Mouse (Mus musculus) T-helper 1 cell (primary cell): Measurements from ENCODE around the gene Hebp2.
"Not testable (repeated sequence)": the region's sequence is repeated elsewhere in the genome, so short reads cannot be mapped to it uniquely, and the experiment has no call there.

Experiments
- in situ Hi-C: fragments of 300-600 bp; cut with MboI, MseI; formaldehyde crosslinking; loops from one replicate; pipeline ENCODE4 v1.15.1; 2025; ENCODE audit warnings: high pct_unique_total_duplicates

The Hebp2 gene

DNA sequence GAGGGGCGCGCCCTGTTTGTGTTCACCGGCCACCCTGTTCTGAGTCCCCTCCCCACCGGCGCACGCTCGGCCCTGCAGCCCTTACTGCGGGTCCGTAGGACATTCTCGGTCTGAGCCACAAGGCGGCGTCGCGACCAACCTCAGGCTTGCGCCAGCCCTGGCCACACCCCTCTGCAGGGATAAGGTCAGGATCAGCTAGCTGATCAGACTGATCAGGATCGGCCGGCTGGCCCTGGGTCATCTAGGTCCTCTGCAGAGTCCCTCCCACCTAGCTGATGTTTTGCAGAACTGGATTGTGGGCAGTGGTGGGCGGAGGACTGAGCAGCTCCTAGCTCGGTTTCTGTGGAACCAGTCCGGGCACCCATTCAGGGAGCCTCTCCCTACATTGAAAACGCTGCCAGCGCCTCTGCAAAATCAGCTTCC, at the start of gene Hebp2:
TSS of gene Hebp2 (minus strand) at position 264 of the 423 bp plus-strand sequence.
- in situ Hi-C loops, result no loop called here

GRCm38 (mm10) chr10:18589455-18589854, 43.6 kb upstream of the Hebp2 start:
- in situ Hi-C loops, result no loop called here

DNA sequence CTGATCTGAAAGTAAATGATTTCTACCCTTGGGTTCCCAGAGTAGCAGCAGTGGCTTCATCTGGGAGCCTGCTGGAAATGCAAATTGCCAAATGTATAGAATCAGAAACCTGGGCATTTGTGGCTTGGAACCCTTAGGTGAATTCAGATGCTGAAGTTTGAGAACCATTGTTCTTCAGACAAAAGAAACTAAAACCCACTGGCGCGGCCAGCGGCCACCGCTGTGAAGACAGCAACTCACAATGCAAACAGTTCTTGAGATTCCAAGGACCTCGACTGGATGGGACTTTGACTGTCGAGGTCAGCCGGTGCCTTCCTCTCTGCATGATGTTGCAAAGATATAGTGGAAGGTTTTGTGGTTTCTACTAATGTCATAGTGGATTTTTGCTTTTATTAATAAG, 38.3 kb upstream of the Hebp2 start:
- in situ Hi-C loops, result no loop called here

DNA sequence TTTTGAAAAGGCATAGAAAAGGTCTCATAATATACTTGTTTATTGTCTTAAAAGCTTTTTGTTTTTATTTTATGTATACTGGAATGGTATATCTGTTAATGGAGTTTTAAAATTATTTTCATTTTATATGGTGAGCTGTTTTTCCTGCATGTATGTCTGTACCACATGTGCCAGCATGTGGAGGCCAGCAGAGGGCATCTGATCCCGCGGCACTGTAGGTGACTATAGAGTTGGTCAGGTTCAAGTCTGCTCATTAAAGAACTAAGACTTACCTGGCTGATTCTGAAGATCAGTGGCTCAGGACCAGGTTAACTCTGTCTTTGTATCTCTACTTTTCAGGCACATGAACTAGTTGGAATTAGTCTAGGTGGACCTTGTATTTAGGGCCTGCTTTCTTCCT, 26.7 kb upstream of the Hebp2 start:
- in situ Hi-C loops, result no loop called here

- in situ Hi-C loops, result loop anchor here (5.0 to 10.0 kb wide), 3 partner anchors 39 to 344 kb away; no protein-coding TSS in a partner anchor
These were observed 17.1 kb upstream of the Hebp2 start for GRCm38 (mm10) chr10:18562940-18563339.

- in situ Hi-C loops, result loop anchor here (5.0 to 10.0 kb wide), 3 partner anchors 41 to 346 kb away; no protein-coding TSS in a partner anchor
These were observed 15.6 kb upstream of the Hebp2 start for GRCm38 (mm10) chr10:18561445-18561844.

DNA sequence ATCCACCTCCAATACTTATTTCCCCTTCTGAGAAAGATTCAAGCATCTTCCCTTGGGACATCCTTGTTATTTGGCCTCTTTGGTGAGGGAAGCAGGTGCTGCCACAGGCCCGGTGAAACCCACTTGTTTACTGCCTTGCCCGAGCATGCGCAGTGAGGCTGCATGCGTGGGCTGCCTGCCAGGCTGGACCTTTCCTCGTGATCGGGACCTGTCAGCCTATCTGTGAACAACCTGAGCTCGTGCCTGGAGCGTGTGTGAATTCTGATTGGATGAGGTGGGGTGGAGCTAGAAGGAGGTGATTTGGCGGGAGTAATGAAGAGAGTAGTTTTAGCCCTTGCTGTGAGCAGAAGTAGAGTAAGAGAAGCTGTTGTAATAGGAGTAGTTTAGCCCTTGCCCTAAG, 13.2 kb upstream of the Hebp2 start:
- in situ Hi-C loops, result not testable (repeated sequence)

DNA sequence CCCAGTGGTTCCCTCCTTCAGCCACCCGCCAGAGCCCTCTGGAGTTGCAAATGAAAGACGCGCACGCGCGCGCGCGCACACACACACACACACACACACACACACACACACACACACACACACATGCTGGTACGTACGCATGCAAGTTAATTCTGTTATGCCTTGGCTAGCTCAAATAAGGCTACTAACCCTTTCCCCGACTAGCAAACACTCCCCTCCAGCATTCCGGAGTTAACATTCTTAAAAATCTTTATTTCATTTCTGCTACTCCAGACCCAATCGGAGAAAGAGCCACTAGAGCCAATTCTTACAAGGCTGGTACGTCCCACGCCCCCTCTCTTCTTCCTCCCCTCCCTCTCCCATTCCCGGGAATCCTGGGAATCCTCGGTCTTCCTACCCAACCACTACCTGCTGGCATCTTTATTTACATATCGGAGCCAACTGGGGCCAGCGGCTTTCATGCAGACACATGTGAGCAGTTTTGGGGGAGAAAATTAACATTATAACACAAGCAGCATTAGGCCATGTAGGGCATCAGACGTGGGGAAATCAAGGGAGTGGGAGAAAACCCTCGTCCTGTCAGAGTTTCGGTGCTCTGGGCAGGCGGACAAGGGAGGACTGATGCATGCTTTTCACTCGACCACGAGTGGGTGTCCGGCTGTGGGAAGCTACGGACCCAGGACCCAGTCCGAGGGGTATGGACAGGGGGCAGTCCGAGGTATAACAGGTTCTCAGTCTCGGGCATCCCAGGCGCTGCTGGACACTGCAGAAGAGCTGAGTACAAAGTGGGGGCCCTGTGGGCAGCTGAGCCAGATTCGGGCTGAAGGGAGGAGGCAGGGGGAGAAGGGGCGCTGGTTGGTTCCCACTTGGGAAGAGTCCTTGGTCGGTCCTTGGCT, 3.7 kb upstream of the Hebp2 start:
- in situ Hi-C loops, result no loop called here

GRCm38 (mm10) chr10:18547381-18547780, 1.5 kb upstream of the Hebp2 start:
- in situ Hi-C loops, result no loop called here

DNA sequence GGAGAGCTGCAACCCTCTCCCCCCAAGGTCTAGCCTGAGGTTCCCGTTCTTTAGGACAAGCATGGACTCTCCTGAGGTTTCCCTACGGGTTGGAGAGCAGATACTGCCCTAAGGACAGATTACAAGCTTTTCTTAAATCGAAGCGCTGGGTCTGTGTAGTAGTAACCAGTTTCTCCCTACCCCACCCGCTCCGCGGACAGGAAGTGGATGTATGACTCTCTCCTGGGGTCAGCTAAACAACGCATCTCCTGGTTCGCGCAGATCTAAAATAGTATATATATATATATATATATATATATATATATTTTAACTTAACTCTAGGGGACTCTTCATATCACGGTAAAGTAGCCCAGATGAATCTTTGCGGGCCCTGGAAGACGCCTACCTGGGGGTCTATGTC, 567 bp downstream of the Hebp2 start:
- in situ Hi-C loops, result no loop called here

- in situ Hi-C loops, result no loop called here
These were observed 9.0 kb downstream of the Hebp2 start for GRCm38 (mm10) chr10:18536889-18537288.

DNA sequence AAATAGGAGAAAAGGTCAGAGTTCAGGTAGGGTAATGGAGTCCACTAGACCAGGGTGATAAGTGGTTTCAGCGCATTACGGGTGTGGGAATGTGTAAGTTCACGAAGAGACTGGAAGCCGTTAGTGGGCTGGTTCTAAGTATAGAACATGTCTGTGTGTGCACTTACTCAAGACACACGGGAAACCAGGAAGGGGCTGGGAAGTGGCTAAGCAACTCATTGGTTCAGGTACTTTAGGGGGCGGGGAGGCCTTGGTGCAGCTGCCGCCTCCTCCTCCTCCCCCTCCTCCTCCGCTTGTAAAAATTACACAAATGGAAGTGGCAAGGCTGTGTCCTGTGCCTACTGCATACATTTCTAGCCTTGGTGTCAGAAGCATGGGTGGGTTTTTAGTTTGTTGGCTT, 13.6 kb downstream of the Hebp2 start:
- in situ Hi-C loops, result no loop called here

DNA sequence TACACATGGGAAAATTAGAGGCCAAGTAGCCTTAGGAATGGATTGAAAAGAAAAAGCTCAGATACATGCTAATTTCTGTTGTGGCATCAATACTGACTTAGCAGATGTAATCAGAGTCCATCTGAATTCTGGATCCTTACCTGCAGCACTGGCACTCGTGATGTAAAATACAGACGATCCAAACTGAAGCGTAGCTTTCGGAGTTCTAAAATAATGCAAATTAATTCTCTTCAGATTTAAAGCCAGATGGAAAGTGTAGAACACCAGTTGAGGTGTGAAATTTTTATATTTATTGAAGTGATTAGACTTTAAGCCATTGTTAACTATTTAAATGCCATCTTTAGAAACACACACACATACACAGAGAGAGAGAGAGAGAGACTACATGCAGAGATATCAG, 15.7 kb downstream of the Hebp2 start:
- in situ Hi-C loops, result no loop called here

DNA sequence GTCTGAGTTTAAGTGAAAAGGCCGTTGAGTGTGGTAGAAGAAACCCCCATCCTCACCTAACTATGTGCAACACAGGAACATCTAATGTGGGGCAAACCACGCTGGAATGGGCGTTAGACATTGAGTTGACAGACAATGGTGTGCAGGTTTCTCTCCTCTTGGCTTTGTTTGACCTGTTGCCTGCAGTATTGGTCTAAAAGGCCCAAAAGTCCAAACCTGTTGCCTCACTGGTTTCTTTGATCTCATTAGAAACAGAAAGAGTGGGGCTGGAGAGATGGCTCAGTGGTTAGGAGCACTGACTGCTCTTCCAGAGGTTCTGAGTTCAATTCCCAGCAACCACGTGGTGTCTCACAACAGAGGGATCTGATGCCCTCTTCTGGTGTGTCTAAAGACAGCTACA, 16.7 kb downstream of the Hebp2 start:
- in situ Hi-C loops, result loop anchor here (5.0 kb wide), 1 partner anchor 77 kb away; no protein-coding TSS in a partner anchor

DNA sequence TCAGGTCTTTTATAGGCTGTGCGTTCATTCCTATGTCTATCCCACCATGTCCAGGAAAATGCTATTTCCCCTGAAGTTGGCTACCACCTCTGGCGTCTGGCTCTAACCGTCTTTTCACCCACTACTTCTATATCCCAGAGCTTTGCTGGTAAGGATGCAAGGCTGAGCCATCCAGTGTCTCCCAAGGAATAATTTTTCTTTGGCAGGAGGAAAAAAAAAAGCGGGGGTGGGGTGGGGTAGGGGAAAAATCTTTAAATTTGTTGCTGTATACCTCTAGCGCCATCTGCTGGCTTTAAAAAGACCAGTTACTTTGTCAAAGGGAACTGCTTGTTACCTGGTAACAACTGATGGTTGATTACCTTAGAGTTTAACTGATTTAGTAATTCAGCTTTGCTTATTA, 17.4 kb downstream of the Hebp2 start:
- in situ Hi-C loops, result loop anchor here (5.0 kb wide), 1 partner anchor 76 kb away; no protein-coding TSS in a partner anchor

GRCm38 (mm10) chr10:18527766-18528165, 18.1 kb downstream of the Hebp2 start:
- in situ Hi-C loops, result loop anchor here (5.0 kb wide), 1 partner anchor 75 kb away; no protein-coding TSS in a partner anchor

DNA sequence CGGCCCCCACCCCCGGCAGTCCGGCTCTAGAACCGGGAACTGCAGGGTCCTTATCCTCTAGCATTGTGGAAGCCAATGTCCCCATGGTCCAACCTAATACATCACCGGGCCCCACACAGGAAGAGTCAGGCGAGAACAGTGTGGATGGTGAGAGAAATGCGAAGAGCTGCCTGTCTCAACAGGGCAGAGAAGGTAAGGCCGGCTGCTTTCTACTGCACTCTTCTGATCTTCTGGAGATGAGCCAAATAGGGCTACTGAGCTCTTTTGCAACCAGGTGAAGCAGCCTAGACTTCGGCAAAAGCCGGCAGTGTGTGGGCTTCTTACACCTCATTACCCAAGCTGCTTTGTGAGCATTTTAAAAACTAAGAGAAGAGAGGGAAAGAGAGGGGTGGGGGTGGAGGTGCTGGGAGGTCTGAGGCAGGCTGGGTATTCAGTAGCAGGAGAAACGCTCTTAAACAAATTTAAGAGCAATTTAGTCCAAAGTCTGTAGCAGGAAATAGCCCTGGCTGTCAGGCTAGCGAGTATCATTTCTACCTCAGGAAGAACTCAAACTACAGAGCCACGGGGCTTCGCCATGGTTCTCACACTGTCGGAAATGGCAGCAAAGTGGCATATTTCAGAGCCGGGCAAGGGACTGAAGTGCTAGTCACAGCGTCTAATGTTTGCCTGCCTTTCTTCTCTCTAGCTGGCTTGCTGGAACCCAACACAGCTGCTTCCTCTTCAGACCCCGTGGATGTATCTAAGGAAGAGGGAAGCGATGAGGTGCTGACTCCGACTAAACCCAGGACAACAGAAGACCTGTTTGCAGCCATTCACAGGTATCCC, 18.8 kb downstream of the Hebp2 start:
- in situ Hi-C loops, result loop anchor here (5.0 kb wide), 1 partner anchor 75 kb away; no protein-coding TSS in a partner anchor

DNA sequence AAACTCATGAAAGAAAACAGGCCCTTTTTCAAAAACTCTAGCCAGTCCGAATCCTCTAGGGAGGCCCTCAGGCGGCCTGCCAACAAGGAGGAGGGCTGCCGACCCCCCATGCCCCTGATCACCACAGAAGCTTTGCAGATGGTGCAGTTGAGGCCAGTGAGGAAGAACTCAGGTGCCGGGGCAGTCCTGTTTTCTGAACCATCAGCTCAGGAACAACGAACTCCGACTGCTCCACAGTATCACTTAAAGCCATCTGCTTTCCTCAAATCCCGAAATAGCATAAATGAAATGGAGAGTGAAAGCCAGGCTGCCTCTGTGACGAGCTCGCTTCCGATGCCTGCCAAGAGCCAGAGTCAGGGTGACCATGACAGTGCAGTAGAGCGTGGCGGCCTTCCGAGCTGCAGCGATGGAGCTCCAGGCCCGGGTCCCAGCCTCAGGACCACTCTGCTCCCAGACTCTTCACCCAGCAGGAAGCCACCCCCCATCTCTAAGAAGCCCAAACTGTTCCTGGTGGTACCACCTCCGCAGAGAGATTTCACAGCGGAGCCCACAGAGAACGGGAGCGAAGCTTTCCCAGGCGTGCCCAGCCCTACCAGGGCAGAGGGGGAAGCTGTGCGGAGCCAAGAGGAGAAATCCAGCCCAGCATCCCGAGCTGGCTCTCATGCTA, 19.6 kb downstream of the Hebp2 start:
- in situ Hi-C loops, result loop anchor here (5.0 kb wide), 1 partner anchor 74 kb away; no protein-coding TSS in a partner anchor

DNA sequence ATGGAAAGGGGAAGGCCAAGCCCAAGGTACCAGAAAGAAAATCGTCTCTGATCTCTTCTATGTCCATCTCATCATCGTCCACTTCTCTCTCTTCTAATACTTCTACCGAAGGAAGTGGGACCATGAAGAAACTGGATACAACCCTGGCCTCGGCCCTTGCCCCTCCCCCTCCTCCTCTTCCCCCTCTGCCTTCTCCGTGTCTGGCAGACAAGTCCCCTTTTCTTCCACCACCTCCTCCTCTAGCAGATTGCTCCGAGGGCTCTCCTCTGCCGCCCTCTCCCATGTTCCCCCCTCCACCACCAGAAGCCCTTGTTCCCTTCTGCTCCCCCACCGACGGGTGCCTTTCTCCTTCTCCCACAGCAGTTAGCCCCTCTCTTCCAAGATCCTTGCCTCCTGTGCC, 20.1 kb downstream of the Hebp2 start:
- in situ Hi-C loops, result loop anchor here (5.0 kb wide), 1 partner anchor 73 kb away; no protein-coding TSS in a partner anchor

DNA sequence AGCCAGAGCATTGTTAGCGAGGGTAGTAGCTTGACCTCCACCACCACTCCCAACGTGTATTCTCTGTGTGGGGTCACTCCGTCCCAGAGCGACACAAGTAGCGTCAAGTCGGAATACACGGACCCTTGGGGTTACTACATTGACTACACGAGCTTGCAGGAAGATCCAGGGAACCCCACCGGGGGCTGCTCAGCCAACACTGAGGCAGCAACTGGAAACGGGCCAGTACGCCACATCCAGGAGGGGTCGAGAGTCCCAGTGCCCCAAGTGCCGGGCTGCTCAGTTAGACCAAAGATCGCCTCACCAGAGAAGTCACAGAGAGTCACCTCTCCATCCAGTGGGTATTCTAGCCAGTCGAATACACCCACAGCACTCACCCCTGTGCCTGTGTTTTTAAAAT, 20.6 kb downstream of the Hebp2 start:
- in situ Hi-C loops, result loop anchor here (5.0 kb wide), 1 partner anchor 73 kb away; no protein-coding TSS in a partner anchor

DNA sequence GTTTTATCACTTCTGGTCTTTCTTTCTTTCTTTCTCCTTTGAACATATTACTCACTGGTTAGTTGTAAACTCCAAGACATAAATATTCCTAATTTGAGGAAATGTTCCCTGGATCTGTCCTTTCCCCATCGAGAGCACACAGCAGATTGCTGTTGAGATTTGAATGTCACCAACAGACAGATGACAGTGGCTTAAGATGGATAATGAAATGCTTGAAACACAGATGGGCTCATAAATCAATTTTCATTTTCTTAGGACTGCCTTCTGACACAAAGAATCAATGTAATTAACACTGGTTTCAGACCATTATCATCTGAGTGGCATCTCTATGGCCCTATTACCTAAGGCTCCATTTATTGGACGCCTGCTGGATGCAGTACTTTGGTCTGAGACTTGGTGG, 23.3 kb downstream of the Hebp2 start:
- in situ Hi-C loops, result no loop called here
